Mouse (Mus musculus): ENCODE measurements around the gene Brms1l. TPM values are rescaled to one million over a fixed set of nuclear protein-coding genes. Genes with fewer than 3 reads are reported as not detected.
"Not testable (repeated sequence)": the region's sequence is repeated elsewhere in the genome, so short reads cannot be mapped to it uniquely, and the experiment has no call there.

Brms1l gene
- 39.8 and 43.6 TPM in 2 replicates for polyA plus RNA-seq (2015; fragmentation: Nextera tagmentation; extraction: Ambion mirVana)

GRCm38 (mm10) chr12:55836199-55836951, at the start of gene Brms1l:
Gene Brms1l, plus strand, starts transcription at chr12:55836324.
- H3K4me2 ChIP-seq (replicated peaks): peak within 1 kb of the TSS; percentile 58
- peak within 1 kb of the TSS; percentile 74 for H3K4me3 ChIP-seq (replicated peaks)
- H3K4me1 ChIP-seq: peaks cover 4% of the 10 kb centered on the region
- H3K9me3 ChIP-seq (replicated peaks): no peaks in the 10 kb centered on the region
- peak within 1 kb of the TSS; percentile 96 for H3K27ac ChIP-seq (replicated peaks)
- no peaks in the 10 kb centered on the region for H3K27me3 ChIP-seq
- under 1% methylated on average over 76 of the region's 77 CpGs for WGBS
- H3K36me3 ChIP-seq: no peaks in the 10 kb centered on the region; the same call in 1 of the 2 replicates
- peak within 1 kb of the TSS; percentile 68 for H3K9ac ChIP-seq
- ATAC-seq (ENCODE audit: insufficient number of reproducible peaks, low FRiP score, low TSS enrichment, low read depth): peak; percentile 99

- not testable (repeated sequence) for ATAC-seq (ENCODE audit: insufficient number of reproducible peaks, low FRiP score, low TSS enrichment, low read depth); H3K9me3 ChIP-seq (replicated peaks); H3K4me1 ChIP-seq; H3K27me3 ChIP-seq; H3K4me3 ChIP-seq (replicated peaks); H3K4me2 ChIP-seq (replicated peaks); H3K27ac ChIP-seq (replicated peaks); H3K9ac ChIP-seq; H3K36me3 ChIP-seq
- 78% methylated on average over 4 of the region's 4 CpGs for WGBS
These were observed 41.6 kb upstream of the Brms1l start for GRCm38 (mm10) chr12:55794485-55794884.

GRCm38 (mm10) chr12:55797103-55797502, 39.0 kb upstream of the Brms1l start:
- 79% methylated on average over 3 of the region's 3 CpGs for WGBS
- Histone ChIP-seq H3K36me3 (0 out of 2 replicates have a peak, but pooled peaks cover 6% of the 10 kb centered on the region), H3K27ac (replicated peaks) (no peak overlapping the region), H3K9ac (no peak overlapping the region), H3K4me3 (replicated peaks) (no peak overlapping the region), H3K4me2 (replicated peaks) (no peak overlapping the region), H3K27me3 (no peaks in the 10 kb centered on the region), H3K9me3 (replicated peaks) (no peaks in the 10 kb centered on the region), H3K4me1 (no peaks in the 10 kb centered on the region)
- no peak for ATAC-seq (ENCODE audit: insufficient number of reproducible peaks, low FRiP score, low TSS enrichment, low read depth)

GRCm38 (mm10) chr12:55798745-55799144, 37.4 kb upstream of the Brms1l start:
- 0 out of 2 replicates have a peak, but pooled peaks cover 5% of the 10 kb centered on the region for H3K36me3 ChIP-seq
- H3K4me2 ChIP-seq (replicated peaks): no peak overlapping the region
- H3K9ac ChIP-seq: no peak overlapping the region
- H3K27ac ChIP-seq (replicated peaks): no peak overlapping the region
- no peaks in the 10 kb centered on the region for H3K9me3 ChIP-seq (replicated peaks)
- H3K4me3 ChIP-seq (replicated peaks): no peak overlapping the region
- H3K27me3 ChIP-seq: no peaks in the 10 kb centered on the region
- H3K4me1 ChIP-seq: no peaks in the 10 kb centered on the region
- whole genome bisulfite sequencing: 86% methylated on average over 4 of the region's 4 CpGs
- no peak for ATAC-seq (ENCODE audit: insufficient number of reproducible peaks, low FRiP score, low TSS enrichment, low read depth)

- Histone ChIP-seq H3K9ac (no peak overlapping the region), H3K4me1 (0 out of 2 replicates have a peak, but pooled peaks cover 2% of the 10 kb centered on the region), H3K27me3 (no peaks in the 10 kb centered on the region), H3K9me3 (replicated peaks) (no peaks in the 10 kb centered on the region), H3K36me3 (no peaks in the 10 kb centered on the region), H3K4me2 (replicated peaks) (no peak overlapping the region), H3K27ac (replicated peaks) (no peak overlapping the region), H3K4me3 (replicated peaks) (no peak overlapping the region)
- ATAC-seq (ENCODE audit: insufficient number of reproducible peaks, low FRiP score, low TSS enrichment, low read depth): no peak
- 79% methylated on average over 5 of the region's 5 CpGs for WGBS
These were observed 36.0 kb upstream of the Brms1l start for GRCm38 (mm10) chr12:55800144-55800543.

GRCm38 (mm10) chr12:55801131-55801530, 35.0 kb upstream of the Brms1l start:
- WGBS: 82% methylated on average over 4 of the region's 4 CpGs

GRCm38 (mm10) chr12:55805035-55805434, 31.1 kb upstream of the Brms1l start:
- Histone ChIP-seq H3K4me1 (0 out of 2 replicates have a peak, but pooled peaks cover 2% of the 10 kb centered on the region), H3K27ac (replicated peaks) (no peak overlapping the region), H3K4me3 (replicated peaks) (no peak overlapping the region), H3K4me2 (replicated peaks) (no peak overlapping the region), H3K36me3 (no peaks in the 10 kb centered on the region), H3K27me3 (no peaks in the 10 kb centered on the region), H3K9ac (no peak overlapping the region), H3K9me3 (replicated peaks) (no peaks in the 10 kb centered on the region)
- ATAC-seq (ENCODE audit: insufficient number of reproducible peaks, low FRiP score, low TSS enrichment, low read depth): no peak
- 33% methylated on average over 3 of the region's 3 CpGs for WGBS

More at GRCm38 (mm10) chr12:55801131-55801530, 35.0 kb upstream of the Brms1l start:
- H3K9me3 ChIP-seq (replicated peaks): no peaks in the 10 kb centered on the region
- H3K4me3 ChIP-seq (replicated peaks): no peak overlapping the region
- H3K27ac ChIP-seq (replicated peaks): no peak overlapping the region
- no peak overlapping the region for H3K4me2 ChIP-seq (replicated peaks)
- no peaks in the 10 kb centered on the region for H3K36me3 ChIP-seq
- 0 out of 2 replicates have a peak, but pooled peaks cover 2% of the 10 kb centered on the region for H3K4me1 ChIP-seq
- no peaks in the 10 kb centered on the region for H3K27me3 ChIP-seq
- ATAC-seq (ENCODE audit: insufficient number of reproducible peaks, low FRiP score, low TSS enrichment, low read depth): no peak
- no peak overlapping the region for H3K9ac ChIP-seq

- H3K4me1 ChIP-seq: no peaks in the 10 kb centered on the region; the same call in 1 of the 2 replicates
- no peak overlapping the region for H3K4me2 ChIP-seq (replicated peaks)
- H3K9ac ChIP-seq: no peak overlapping the region
- no peak overlapping the region for H3K27ac ChIP-seq (replicated peaks)
- no peaks in the 10 kb centered on the region for H3K36me3 ChIP-seq
- no peaks in the 10 kb centered on the region for H3K27me3 ChIP-seq
- no peak overlapping the region for H3K4me3 ChIP-seq (replicated peaks)
- no peak for ATAC-seq (ENCODE audit: insufficient number of reproducible peaks, low FRiP score, low TSS enrichment, low read depth)
- H3K9me3 ChIP-seq (replicated peaks): no peaks in the 10 kb centered on the region
- 82% methylated on average over 5 of the region's 5 CpGs for WGBS
These were observed 19.6 kb upstream of the Brms1l start for GRCm38 (mm10) chr12:55816488-55816887.

- H3K4me3 ChIP-seq (replicated peaks): peak overlapping the region; percentile 94
- H3K27me3 ChIP-seq: no peaks in the 10 kb centered on the region
- ATAC-seq (ENCODE audit: insufficient number of reproducible peaks, low FRiP score, low TSS enrichment, low read depth): peak; percentile 35; the same call in 1 of the 2 replicates
- no peaks in the 10 kb centered on the region; the same call in 1 of the 2 replicates for H3K4me1 ChIP-seq
- H3K9ac ChIP-seq: peak overlapping the region; percentile 90
- H3K4me2 ChIP-seq (replicated peaks): peak overlapping the region; percentile 65
- no peaks in the 10 kb centered on the region for H3K9me3 ChIP-seq (replicated peaks)
- under 1% methylated on average over 32 of the region's 35 CpGs for WGBS
- H3K36me3 ChIP-seq: no peaks in the 10 kb centered on the region
- H3K27ac ChIP-seq (replicated peaks): peak overlapping the region; percentile 96
These were observed 15.9 kb upstream of the Brms1l start for GRCm38 (mm10) chr12:55820119-55820660.

GRCm38 (mm10) chr12:55820661-55821314, 15.3 kb upstream of the Brms1l start, which contains the start of gene Ralgapa1:
Gene Ralgapa1, minus strand, starts transcription at chr12:55821167.
- no peaks in the 10 kb centered on the region for H3K36me3 ChIP-seq
- no peaks in the 10 kb centered on the region for H3K27me3 ChIP-seq
- no peaks in the 10 kb centered on the region for H3K9me3 ChIP-seq (replicated peaks)
- under 1% methylated on average over 60 of the region's 78 CpGs for WGBS
- no peaks in the 10 kb centered on the region; the same call in 1 of the 2 replicates for H3K4me1 ChIP-seq
- peak within 1 kb of the TSS; percentile 90 for H3K9ac ChIP-seq
- ATAC-seq (ENCODE audit: insufficient number of reproducible peaks, low FRiP score, low TSS enrichment, low read depth): peak; percentile 91
- H3K27ac ChIP-seq (replicated peaks): peak within 1 kb of the TSS; percentile 96
- H3K4me3 ChIP-seq (replicated peaks): peak within 1 kb of the TSS; percentile 94
- peak within 1 kb of the TSS; percentile 65 for H3K4me2 ChIP-seq (replicated peaks)

- H3K9me3 ChIP-seq (replicated peaks): no peaks in the 10 kb centered on the region
- no peaks in the 10 kb centered on the region; the same call in 1 of the 2 replicates for H3K4me1 ChIP-seq
- 81% methylated on average over 6 of the region's 6 CpGs for WGBS
These were observed 12.1 kb upstream of the Brms1l start for GRCm38 (mm10) chr12:55824027-55824426.

More at GRCm38 (mm10) chr12:55824027-55824426, 12.1 kb upstream of the Brms1l start:
- Histone ChIP-seq H3K4me2 (replicated peaks) (no peak overlapping the region), H3K9ac (no peak overlapping the region), H3K4me3 (replicated peaks) (no peak overlapping the region), H3K36me3 (no peaks in the 10 kb centered on the region), H3K27ac (replicated peaks) (no peak overlapping the region), H3K27me3 (no peaks in the 10 kb centered on the region)
- ATAC-seq (ENCODE audit: insufficient number of reproducible peaks, low FRiP score, low TSS enrichment, low read depth): no peak
